Mouse (Mus musculus) bone marrow macrophage, adult 2 months (primary cell): ENCODE measurements around the gene Rnase9.

ENCODE experiments used
- CTCF ChIP-seq: IDR thresholded peaks from 2 replicates; pipeline ENCODE4 v1.5.1; 2012; ENCODE audit warnings: low read depth, mild to moderate bottlenecking, low read length, moderate library complexity
- POLR2A ChIP-seq: IDR thresholded peaks from 2 replicates; pipeline ENCODE4 v1.6.1; 2012; ENCODE audit warnings: mild to moderate bottlenecking, low read depth, low read length, borderline replicate concordance

- TF ChIP-seq CTCF (no peak), POLR2A (no peak)
These were observed 33.6 kb downstream of the Rnase9 start for GRCm38 (mm10) chr14:51007914-51008713.
